Mouse (Mus musculus) stomach, postnatal 0 days (tissue): ENCODE measurements around the gene Pcare.

Source experiments
- CTCF ChIP-seq: IDR thresholded peaks from 2 replicates; pipeline ENCODE4 v1.5.1; 2016; ENCODE audit warnings: antibody characterized with exemption, low read depth, mild to moderate bottlenecking, moderate library complexity
- EP300 ChIP-seq: optimal IDR thresholded peaks from 2 replicates; pipeline ENCODE3; 2016; ENCODE audit warnings: antibody characterized with exemption

GRCm38 (mm10) chr17:71770696-71771095 lies 18.0 kb upstream of the Pcare start:
- TF ChIP-seq CTCF (no peak), EP300 (no peak)
